Mouse (Mus musculus) adrenal gland, adult 18-20 months (tissue): ENCODE results near the gene Tmem198. TPM values are rescaled to one million over a fixed set of nuclear protein-coding genes. Genes with fewer than 3 reads are reported as not detected.
A peak's percentile ranks its signal among the peaks of the same experiment; 100 is the strongest.

Experiments
- DNase-seq, 2 experiments: peaks; one replicate each; pipeline ENCODE4 v3.0.0; 2021 to 2022; ENCODE audit warnings: low spot score in 2 of 2
- total RNA-seq, 2 experiments: library from RNA; stranded (reverse); gene quantifications; 1 replicate in 1 of 2; 2 replicates in 1 of 2; pipeline ENCODE4 v1.2.3; 2021

The Tmem198 gene
- total RNA-seq, 2 experiments from 2014 or later = 3.5 to 6.2 TPM

DNA sequence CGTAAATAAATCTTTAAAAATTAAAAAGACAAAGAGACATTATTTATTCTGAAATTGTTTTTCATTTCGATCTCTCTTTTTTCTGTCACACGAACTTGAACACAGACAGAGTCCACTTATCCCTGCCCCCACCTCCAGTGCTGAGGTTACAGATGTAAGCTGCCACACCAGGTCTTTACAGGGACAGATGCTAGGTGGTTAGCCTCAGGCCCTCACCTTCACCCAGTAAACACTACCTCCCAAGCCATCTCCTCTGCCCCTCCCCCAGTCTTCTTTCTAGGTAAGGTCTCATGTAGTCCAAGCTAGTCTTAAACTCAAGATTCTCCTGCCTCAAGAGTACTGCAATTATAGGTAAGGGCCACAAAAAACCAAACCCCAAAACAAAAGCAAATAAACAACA lies 33.2 kb downstream of the Tmem198 start:
- DNase-seq = no peak

DNA sequence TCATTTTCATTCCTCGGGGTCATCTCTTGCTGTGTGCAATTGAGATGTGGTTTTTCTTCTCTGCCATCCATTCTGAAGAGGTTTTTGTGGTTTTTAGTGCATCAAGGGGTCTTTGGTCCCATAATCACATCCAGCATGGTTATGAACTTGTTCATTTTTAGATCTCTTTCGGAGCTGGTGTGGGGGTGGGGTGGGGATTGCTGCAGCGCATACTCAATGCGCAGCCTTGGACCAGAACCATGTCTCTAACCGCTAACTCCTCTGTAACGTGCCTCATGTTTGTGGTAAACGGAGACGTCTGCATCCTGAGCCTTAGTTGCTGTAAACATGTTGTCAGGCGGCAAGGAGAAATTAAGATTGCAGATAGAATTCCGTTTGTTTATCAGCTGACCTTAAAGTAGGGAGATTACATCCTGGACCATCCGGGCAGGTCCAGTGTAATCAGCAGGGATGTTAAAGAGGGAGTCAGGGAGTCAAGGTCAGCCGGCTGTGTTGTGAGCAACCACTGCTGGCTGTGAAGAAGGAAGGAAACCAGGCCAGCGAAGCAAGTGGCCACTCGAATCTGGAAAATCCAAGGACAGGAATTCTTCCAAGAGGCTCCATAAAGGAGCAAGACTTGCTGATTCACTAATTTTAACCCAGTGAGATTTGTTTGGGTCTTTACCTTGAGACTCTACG lies 37.5 kb downstream of the Tmem198 start:
- DNase-seq = no peak

DNA sequence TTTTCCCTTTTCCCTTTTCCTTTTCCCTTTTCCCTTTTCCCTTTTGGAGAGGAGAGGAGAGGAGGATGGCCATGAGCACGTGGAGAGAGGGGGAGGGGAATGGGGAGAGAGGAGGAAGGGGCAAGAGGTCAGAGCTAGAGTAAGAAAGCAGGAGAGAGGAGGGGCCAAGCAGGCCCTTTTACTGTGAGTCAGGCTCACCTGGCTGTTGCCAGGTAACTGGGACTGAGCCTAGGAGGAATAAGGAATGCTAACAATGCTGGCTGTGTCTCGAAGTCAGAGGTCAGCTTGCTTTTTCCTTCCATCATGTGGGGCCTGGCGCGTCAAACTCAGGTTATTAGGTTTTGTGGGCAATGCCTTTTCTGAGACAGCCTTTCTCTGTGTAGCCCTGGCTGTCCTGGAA lies 38.7 kb downstream of the Tmem198 start:
- DNase-seq = no peak

DNA sequence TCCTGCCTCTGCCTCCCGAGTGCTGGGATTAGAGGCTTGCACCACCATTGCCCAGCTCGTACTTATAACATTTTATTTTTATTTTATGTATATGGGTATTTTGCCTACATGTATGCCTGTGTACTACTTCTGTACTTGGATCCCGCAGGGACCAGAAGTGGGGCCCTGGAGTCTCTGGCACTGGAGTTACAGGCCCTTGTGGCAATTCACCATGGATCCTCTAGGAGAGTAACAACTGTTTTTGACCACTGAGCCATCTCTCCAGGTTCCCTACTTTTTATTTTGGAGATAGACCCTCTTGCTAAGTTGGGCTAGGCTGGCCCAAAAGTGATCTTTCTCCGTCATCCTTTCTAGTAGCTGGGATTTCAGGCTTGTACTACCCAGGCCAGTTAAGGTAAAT lies 39.1 kb downstream of the Tmem198 start:
- DNase-seq = no peak

DNA sequence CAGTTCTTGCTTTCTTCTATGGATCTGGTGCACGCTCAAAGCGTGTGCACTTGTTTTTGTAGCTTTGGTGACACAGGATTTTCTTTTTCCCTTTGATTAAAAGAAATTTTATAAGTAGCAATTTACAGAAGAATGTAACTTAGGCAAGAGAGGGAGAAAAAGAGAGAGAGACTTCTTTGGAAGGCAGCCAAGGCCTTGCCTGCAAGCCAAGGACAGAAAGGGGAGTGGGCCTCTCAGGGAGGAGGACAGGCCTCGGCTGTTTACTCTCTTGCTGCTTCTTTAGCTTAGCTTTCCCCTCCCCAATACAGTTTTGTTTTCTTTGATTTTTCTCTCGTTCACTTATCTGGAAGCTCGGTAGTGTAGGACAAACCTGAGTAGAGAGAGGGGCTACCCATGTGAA lies 40.2 kb downstream of the Tmem198 start:
- no peak for DNase-seq

DNA sequence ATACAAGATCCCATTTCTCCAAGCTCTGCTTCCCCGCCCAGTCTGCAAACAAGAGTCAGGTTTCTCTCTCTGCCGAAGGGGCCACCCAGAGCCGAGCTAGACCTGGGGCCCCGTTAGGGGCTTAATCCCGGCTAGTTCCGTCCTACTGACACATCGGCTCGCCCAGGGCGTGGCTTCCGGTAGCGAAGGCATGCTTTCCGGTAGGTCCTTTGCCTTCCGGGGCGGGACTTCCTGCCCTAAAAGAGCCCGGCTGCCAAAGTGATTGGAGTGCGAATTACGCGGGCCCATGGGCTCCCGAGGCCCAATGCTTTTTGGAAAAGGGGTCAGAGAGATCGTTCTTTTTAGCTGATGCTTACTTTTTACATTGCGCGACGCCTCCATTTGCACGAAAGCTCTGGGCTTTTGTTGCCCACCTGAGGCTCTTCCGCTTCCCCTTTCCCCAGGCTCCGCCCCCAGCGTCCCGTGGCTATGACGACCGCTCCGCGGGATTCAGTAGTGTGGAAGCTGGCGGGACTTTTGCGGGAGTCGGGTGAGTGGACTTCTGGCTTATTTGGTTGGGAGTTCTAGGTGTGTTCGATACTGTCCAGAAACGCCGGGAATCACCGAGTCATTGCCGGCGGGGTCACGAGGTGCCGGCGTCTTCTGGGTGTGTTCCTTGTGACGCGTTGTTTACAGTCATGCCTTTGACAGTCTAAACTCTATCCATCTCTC lies 42.1 kb downstream of the Tmem198 start, which contains the start of gene Stk11ip:
Gene Stk11ip (plus strand): TSS at position 209 of the 711 bp plus-strand sequence.
- peak; percentile 88 to 89 for DNase-seq

DNA sequence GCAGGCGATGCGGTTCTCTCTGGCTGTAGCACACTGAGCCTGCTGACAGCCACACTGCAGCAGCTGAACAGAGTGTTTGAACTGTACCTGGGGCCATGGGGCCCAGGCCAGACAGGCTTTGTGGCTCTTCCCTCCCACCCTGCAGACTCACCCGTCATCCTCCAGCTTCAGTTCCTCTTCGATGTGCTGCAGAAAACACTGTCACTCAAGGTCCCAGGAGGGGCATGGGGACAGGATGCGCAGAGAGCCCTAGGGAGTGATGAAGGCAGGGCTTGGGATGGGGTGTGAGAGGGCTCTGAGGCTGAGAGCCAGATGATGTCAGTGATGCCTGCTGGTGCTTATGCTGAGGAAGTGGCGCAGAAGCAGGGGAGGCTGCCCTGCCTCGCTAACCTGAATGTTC lies 45.3 kb downstream of the Tmem198 start:
- DNase-seq = no peak

DNA sequence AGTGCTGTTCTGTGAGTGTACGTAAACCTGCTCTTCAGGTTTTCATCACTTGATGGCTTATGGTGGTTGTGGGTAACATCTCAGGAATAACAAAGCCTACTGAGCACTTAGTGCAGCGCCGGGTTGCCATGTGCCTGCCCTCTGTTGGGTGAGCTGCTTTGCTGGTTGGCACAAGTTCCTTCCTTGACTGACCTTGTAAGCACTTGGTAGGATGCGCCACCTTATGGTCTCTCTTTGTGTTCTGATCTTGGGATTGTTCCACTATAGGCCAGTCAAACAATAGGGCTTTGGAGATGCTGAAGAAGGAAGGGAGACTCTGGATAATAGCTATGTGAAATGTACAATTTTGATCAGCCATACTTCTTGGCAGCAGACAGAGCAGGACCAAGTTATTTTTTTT lies 51.2 kb downstream of the Tmem198 start:
- no peak for DNase-seq

DNA sequence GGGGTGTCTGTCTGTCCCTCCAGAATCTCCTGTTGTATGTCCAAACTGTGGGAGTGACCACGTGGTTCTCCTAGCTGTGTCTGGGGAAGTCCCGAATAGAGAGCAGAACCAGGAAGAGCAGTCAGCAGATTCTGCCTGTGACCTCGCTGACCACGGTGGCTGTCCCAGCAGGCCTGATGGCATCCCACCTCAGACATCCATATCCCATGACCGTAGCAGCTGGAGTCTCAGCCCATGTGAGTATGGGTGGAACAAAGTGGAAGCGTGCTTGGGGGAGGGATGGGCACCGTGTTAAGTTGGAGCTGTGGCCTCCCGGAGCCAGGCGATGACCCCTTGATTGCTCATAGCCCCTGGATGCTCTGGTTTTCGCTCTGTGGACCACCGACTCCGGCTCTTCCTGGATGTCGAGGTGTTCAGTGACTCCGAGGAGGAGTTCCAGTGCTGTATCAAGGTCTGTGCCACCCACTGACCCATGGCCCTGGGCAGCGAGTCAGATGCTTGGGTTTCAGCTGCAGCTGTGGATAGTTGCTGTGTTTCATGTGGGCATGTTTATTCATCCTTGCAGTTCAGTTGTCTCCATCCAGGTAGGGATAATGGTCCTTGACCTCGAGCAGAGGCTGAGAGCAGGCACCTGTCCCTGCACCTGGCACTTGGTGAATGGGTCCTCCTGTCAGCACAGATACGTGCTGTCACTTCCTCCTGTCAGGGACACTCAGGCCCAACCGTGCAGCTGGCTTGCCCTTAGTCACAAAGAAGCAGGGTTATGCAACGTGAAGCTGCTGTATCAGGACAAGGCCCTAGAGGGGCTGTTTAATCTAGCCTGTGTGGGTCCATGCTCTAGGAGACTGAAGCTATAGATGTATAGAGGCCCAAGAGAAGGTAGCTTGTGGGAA lies 53.2 kb downstream of the Tmem198 start:
- no peak for DNase-seq

DNA sequence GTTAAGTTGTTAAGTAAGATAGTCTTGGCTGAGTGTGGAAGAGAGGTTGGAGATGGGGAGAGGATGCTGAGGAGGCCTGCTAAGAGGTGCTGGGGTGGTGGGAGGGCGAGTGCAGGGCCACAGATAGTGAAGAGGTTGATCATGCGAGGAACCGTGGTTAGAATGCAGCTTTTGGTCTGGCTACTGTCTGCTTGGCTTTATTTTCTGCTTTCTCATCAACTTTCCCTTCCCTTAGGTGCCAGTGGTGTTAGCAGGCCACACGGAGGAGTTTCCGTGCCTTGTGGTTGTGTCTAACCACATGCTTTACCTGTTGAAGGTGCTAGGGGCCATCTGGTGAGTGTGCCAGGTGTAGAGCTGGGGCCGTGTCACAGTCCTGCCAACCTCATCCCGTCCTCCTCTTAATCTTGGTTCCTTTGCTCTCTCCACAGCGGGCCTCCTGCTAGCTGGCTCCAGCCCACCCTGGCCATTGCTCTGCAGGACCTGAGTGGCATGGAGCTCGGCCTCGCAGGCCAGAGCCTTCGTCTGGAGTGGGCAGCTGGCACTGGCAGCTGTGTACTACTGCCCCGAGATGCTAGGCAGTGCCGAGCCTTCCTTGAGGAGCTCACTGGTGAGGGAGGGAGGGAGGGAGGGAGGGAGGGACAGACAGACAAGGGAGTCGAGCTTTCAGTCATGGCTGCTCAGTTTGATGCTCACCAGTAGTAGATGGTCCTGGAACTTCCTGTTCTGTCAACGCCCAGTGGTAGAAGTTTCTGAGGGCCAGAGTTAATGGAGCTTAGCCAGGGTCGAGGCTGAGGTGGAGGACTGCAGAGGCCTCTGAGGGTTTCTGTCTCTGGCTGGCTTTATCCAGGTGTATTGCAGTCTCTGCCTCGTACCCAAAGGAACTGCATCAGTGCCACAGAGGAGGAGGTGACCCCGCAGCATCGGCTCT lies 54.3 kb downstream of the Tmem198 start:
- DNase-seq = no peak

Other genes with a start within 250 kb of the Tmem198 start
- gene A630095N17Rik, start 247.4 kb upstream of the Tmem198 start, total RNA-seq = not detected
- gene Dnajb2, start 243.1 kb upstream of the Tmem198 start, total RNA-seq = 100 to 1,000 TPM; 118 to 204 TPM
- 10 to 100 TPM; 51.0 to 59.5 TPM for gene Ptprn, start 215.0 kb upstream of the Tmem198 start, total RNA-seq
- 100 to 1,000 TPM; 141 to 165 TPM for gene Resp18, start 201.1 kb upstream of the Tmem198 start, total RNA-seq
- 10 to 100 TPM; 90.1 to 90.6 TPM for gene Dnpep, start 161.5 kb upstream of the Tmem198 start, total RNA-seq
- 10 to 100 TPM; 15.9 to 21.3 TPM for gene Des, start 119.2 kb upstream of the Tmem198 start, total RNA-seq
- 10 to 100 TPM in 1 of 2 experiments, 1 to 10 TPM in 1; 7.3 to 10.8 TPM for gene Speg, start 104.2 kb upstream of the Tmem198 start, total RNA-seq
- gene Gmppa, start 43.6 kb upstream of the Tmem198 start, total RNA-seq = 10 to 100 TPM; 53.2 to 56.1 TPM
- 1 to 10 TPM; 5.1 to 8.1 TPM for gene Asic4, start 29.1 kb upstream of the Tmem198 start, total RNA-seq
- gene Chpf, start 225 bp upstream of the Tmem198 start, total RNA-seq = 10 to 100 TPM; 58.9 to 59.1 TPM
- gene Obsl1, start 26.9 kb downstream of the Tmem198 start, total RNA-seq = 10 to 100 TPM; 48.9 to 54.4 TPM
- 10 to 100 TPM; 18.2 to 29.6 TPM for gene Inha, start 27.5 kb downstream of the Tmem198 start, total RNA-seq
- 10 to 100 TPM; 12.6 to 19.5 TPM for gene Stk11ip, start 42.0 kb downstream of the Tmem198 start, total RNA-seq
- 100 to 1,000 TPM in 1 of 2 experiments, 10 to 100 TPM in 1; 92.6 to 132 TPM for gene Slc4a3, start 66.7 kb downstream of the Tmem198 start, total RNA-seq